ENCODE assay signal across 15 mouse cellular contexts in the genomic region with DNA sequence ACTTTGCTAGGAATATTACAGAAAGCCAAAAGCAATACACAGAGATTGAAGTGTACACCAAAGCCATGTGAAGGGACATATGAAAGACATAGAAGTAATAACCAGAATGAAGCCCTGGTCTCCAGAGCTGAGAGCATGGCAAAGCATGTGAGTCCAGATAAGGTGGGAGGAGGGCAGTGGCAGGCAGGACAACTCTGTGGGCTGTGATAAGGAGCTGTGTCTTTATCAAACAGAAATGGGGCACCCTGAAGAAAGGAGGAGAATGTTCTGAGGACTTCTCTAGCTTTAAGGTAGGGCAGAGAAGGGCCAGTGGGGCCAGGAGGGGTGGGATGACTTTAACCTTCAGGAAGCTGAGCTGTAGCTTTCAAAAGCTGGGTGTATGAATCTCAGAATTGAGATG. TPM values are rescaled to one million over a fixed set of nuclear protein-coding genes. Genes with fewer than 3 reads are reported as not detected.
A peak's percentile ranks its signal among the peaks of the same experiment; 100 is the strongest.
DNase-seq lines count a peak whose midpoint lies in the region; ATAC-seq lines count a peak whose summit lies in the region.
"Had no signal": no experiment of that assay in that cellular context is flagged by ENCODE, and none has a peak within 500 bp of the region (broad histone marks: within the 10 kb centered on the region; RNA-seq: fewer than 3 reads in every experiment).

No protein-coding gene starts in this region.

- 0 out of 2 replicates have a peak overlapping the region, but pooled peaks have one; percentile 6 for H3K9ac ChIP-seq in liver, embryonic 11.5 days (ENCODE audit: low read depth, low read length)
- H3K9ac ChIP-seq in forebrain, embryonic 12.5 days = no peak overlapping the region
- H3K9ac ChIP-seq: embryonic facial prominence, embryonic 12.5 days had no signal

- H3K4me3 ChIP-seq in liver, embryonic 11.5 days (ENCODE audit: low read depth, low read length) = no peak overlapping the region
- no peak overlapping the region for H3K4me3 ChIP-seq in forebrain, embryonic 12.5 days (replicated peaks)
- H3K4me3 ChIP-seq: embryonic facial prominence, embryonic 12.5 days had no signal

- peak; percentile 96 for ATAC-seq in liver, embryonic 11.5 days (replicated peaks; ENCODE audit: low FRiP score)
- peak; percentile 96 for ATAC-seq in megakaryocyte-erythroid progenitor cell, adult 5-6 weeks (replicated peaks; ENCODE audit: low FRiP score, low TSS enrichment, poor library complexity, severe bottlenecking)
- ATAC-seq in forebrain, embryonic 12.5 days (ENCODE audit: low FRiP score) = no peak
- ATAC-seq: forebrain, embryonic 14.5 days; hindbrain, postnatal 0 days had no signal

- DNase-seq in MEL-GATA-1-ER (ENCODE audit: extremely low read depth, low read depth) = peak; percentile 72
- DNase-seq in c-Kit-positive CD71-positive TER-119-negative erythroid progenitor cells, embryonic 14.5 days (ENCODE audit: low read depth) = peak; percentile 79
- DNase-seq in liver, embryonic 11.5 days (ENCODE audit: low spot score) = peak; percentile 37
- no peak for DNase-seq in frontal cortex, postnatal 36 days (ENCODE audit: low spot score in 2 of 2)
- no peak for DNase-seq in lung, postnatal 36 days
- DNase-seq: cerebellum, adult 9-11 months; gastrocnemius, postnatal 25 days; heart, postnatal 14 days; lung, adult 18-20 months; thymus, adult 18-20 months had no signal

- peaks cover 4% of the 10 kb centered on the region; the same call in 1 of the 2 replicates for H3K9me3 ChIP-seq in liver, embryonic 11.5 days (ENCODE audit: control insufficient read depth, low read length)
- no peaks in the 10 kb centered on the region for H3K9me3 ChIP-seq in forebrain, embryonic 12.5 days
- H3K9me3 ChIP-seq: embryonic facial prominence, embryonic 12.5 days had no signal

- no peaks in the 10 kb centered on the region for H3K36me3 ChIP-seq in liver, embryonic 11.5 days (ENCODE audit: control insufficient read depth, insufficient read depth, low read length)
- no peaks in the 10 kb centered on the region for H3K36me3 ChIP-seq in forebrain, embryonic 12.5 days (replicated peaks)
- H3K36me3 ChIP-seq: embryonic facial prominence, embryonic 12.5 days had no signal

- peak overlapping the region; percentile 88 for H3K27ac ChIP-seq in liver, embryonic 11.5 days (ENCODE audit: low read depth, low read length)
- no peak overlapping the region for H3K27ac ChIP-seq in forebrain, embryonic 12.5 days
- H3K27ac ChIP-seq: embryonic facial prominence, embryonic 12.5 days; hindbrain, postnatal 0 days had no signal

- peaks cover 41% of the 10 kb centered on the region for H3K4me1 ChIP-seq in liver, embryonic 11.5 days (replicated peaks; ENCODE audit: control insufficient read depth, insufficient read depth, low read length)
- no peaks in the 10 kb centered on the region for H3K4me1 ChIP-seq in forebrain, embryonic 12.5 days

- no peaks in the 10 kb centered on the region for H3K27me3 ChIP-seq in liver, embryonic 11.5 days (replicated peaks; ENCODE audit: control insufficient read depth, insufficient read depth, low read length)
- no peaks in the 10 kb centered on the region for H3K27me3 ChIP-seq in forebrain, embryonic 12.5 days
- H3K27me3 ChIP-seq: embryonic facial prominence, embryonic 12.5 days had no signal

- H3K4me2 ChIP-seq in liver, embryonic 11.5 days = peak overlapping the region; percentile 36
- no peak overlapping the region for H3K4me2 ChIP-seq in forebrain, embryonic 12.5 days
- H3K4me2 ChIP-seq: embryonic facial prominence, embryonic 12.5 days had no signal

RNA-seq across cellular contexts. Expression of a gene that starts 12.0 kb away (rescaled TPM):
- 19.4 and 20.3 TPM in 2 replicates for polyA plus RNA-seq in liver, embryonic 11.5 days (2014; fragmentation: Nextera tagmentation; extraction: Ambion mirVana)
- total RNA-seq in megakaryocyte-erythroid progenitor cell, adult 5-6 weeks (2014; fragmentation: Nextera tagmentation) = 28.0 and 34.4 TPM in 2 replicates
- total RNA-seq in megakaryocyte-erythroid progenitor cell, adult 5-6 weeks (2017) = 22.9 and 31.4 TPM in 2 replicates
- 6.4 and 6.9 TPM in 2 replicates for polyA plus RNA-seq in forebrain, embryonic 12.5 days (2016; fragmentation: Nextera tagmentation; extraction: Ambion mirVana)

Comparison
In these comparisons a context has a peak if more than half of its experiments do, and no peak if none do; other contexts are left out.
1. DNase-seq: peak in MEL-GATA-1-ER (single experiment), c-Kit-positive CD71-positive TER-119-negative erythroid progenitor cells, embryonic 14.5 days (single experiment) and liver, embryonic 11.5 days (single experiment); none in frontal cortex, postnatal 36 days (0 of 2) and lung, postnatal 36 days (single experiment).